Mouse (Mus musculus): ENCODE results near the gene Ctsa.

- no peak for TF ChIP-seq POLR2A (IDR thresholded peaks at IDR 0.05; ENCODE audit: control insufficient read depth, low read depth, low read length)
- no peak for TF ChIP-seq CTCF (IDR thresholded peaks at IDR 0.05; ENCODE audit: control insufficient read depth, insufficient read depth, insufficient replicate concordance, low read depth, low read length)
These were observed 7.2 kb upstream of the Ctsa start for GRCm38 (mm10) chr2:164825521-164825920.
